Mouse (Mus musculus): ENCODE results near the gene Mblac1. TPM values are rescaled to one million over a fixed set of nuclear protein-coding genes. Genes with fewer than 3 reads are reported as not detected.

Gene Mblac1
- polyA plus RNA-seq, 1 experiment from 2014 or later, result 7.0 TPM

DNA sequence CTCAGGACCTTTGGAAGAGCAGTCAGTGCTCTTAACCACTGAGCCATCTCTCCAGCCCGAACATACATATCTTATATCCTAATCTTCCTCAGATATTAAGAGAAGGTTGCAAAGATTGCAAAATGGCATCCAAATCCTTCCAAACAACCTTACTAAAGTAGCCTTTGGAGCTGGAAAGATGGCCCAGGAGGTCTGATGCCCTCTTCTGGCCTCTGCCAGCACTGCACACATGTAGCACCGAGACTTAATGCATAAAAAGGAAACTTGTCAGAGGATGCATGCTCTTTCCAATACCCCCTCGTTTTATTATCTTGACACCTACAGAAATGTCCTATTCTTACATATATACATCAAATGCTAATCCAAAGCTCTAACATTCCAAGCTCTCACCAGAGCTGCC lies 33.9 kb downstream of the Mblac1 start:
- no peak overlapping the region for H3K4me2 ChIP-seq (ENCODE audit: low read depth, low read length)
- H3K27me3 ChIP-seq (replicated peaks; ENCODE audit: control insufficient read depth, insufficient read depth, low read length), result no peaks in the 10 kb centered on the region
- no peak overlapping the region for H3K27ac ChIP-seq (ENCODE audit: low read length)
- H3K4me3 ChIP-seq (ENCODE audit: low read length), result no peak overlapping the region
- H3K9me3 ChIP-seq (ENCODE audit: control insufficient read depth, low read length), result no peaks in the 10 kb centered on the region
- ATAC-seq, result no peak
- 50% methylated on average over 3 of the region's 3 CpGs for WGBS
- no peaks in the 10 kb centered on the region for H3K4me1 ChIP-seq (ENCODE audit: control insufficient read depth, insufficient read depth, low read length)
- H3K9ac ChIP-seq (ENCODE audit: low read depth, low read length), result no peak overlapping the region
- H3K36me3 ChIP-seq (ENCODE audit: control insufficient read depth, insufficient read depth, low read length), result no peaks in the 10 kb centered on the region

DNA sequence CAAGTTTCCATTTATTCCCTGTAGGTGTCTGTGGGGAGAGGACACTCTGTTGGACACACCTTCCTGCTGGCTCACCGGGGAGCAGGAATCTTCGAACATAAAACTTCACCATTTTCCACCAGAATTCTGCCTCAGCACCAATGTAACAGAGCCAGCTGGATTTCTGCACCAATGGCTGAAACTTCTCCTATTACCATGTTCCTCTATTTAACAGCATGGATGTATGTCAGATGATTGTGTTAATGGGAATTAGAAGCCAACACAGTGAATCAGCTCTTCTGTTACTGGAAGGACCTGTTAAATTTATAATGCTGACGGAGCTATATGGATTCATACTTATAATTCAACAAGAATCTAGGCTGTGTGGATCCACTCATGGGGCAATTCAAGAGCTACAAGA lies 35.4 kb downstream of the Mblac1 start:
- no peak overlapping the region for H3K27ac ChIP-seq (ENCODE audit: low read length)
- no peak overlapping the region for H3K9ac ChIP-seq (ENCODE audit: low read depth, low read length)
- no peak for ATAC-seq
- H3K4me2 ChIP-seq (ENCODE audit: low read depth, low read length), result no peak overlapping the region
- no peak overlapping the region for H3K4me3 ChIP-seq (ENCODE audit: low read length)
- 88% methylated on average over 3 of the region's 3 CpGs for WGBS
- H3K4me1 ChIP-seq (ENCODE audit: control insufficient read depth, insufficient read depth, low read length), result no peaks in the 10 kb centered on the region
- H3K27me3 ChIP-seq (replicated peaks; ENCODE audit: control insufficient read depth, insufficient read depth, low read length), result no peaks in the 10 kb centered on the region
- H3K9me3 ChIP-seq (ENCODE audit: control insufficient read depth, low read length), result no peaks in the 10 kb centered on the region
- H3K36me3 ChIP-seq (ENCODE audit: control insufficient read depth, insufficient read depth, low read length), result no peaks in the 10 kb centered on the region

DNA sequence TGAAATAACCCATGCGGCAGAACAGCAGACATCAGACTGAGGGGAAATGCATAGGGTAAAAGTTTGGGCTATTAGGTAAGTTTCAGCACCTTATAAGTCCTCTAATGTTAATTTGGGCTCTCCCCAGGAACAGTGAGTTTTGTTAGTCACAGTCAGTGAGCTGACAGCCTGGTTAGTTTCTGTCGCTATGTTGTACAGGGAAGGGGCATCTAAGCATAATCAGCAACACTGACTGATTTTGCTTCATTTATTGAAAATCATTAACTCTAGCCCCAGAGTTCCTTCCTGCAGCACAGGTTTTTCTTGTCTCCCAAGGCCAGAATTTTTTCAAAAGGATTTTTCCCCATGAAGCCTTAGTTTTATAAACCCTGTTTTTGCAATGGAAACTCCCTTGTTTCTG lies 39.7 kb downstream of the Mblac1 start:
- Histone ChIP-seq H3K9me3 (ENCODE audit: control insufficient read depth, low read length) (no peaks in the 10 kb centered on the region), H3K27me3 (replicated peaks; ENCODE audit: control insufficient read depth, insufficient read depth, low read length) (no peaks in the 10 kb centered on the region), H3K9ac (ENCODE audit: low read depth, low read length) (no peak overlapping the region), H3K4me2 (ENCODE audit: low read depth, low read length) (no peak overlapping the region), H3K27ac (ENCODE audit: low read length) (no peak overlapping the region; the same call in 1 of the 2 replicates), H3K36me3 (ENCODE audit: control insufficient read depth, insufficient read depth, low read length) (no peaks in the 10 kb centered on the region), H3K4me3 (ENCODE audit: low read length) (no peak overlapping the region), H3K4me1 (ENCODE audit: control insufficient read depth, insufficient read depth, low read length) (no peaks in the 10 kb centered on the region)
- WGBS, result 65% methylated on average over 2 of the region's 2 CpGs
- ATAC-seq, result peak; percentile 55; the same call in 1 of the 2 replicates

DNA sequence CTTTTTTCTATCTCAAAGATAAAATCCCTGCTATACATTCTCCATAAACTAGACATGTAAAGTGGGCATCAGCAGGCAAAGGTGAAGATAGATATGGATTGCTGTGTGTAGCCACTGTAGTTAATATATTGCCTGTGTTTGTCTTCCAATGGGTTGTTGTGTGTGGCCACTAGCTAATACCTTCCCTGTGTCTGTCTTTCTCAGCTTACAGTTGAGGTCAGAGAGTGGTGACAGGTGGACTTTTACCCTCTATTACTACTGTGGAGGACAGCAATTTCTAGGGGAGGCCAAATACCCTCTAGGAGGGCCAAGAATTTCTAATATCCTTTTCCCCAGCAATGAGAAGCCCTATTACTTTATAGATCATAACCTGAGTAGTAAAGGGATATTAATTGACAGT lies 40.1 kb downstream of the Mblac1 start:
- H3K27me3 ChIP-seq (replicated peaks; ENCODE audit: control insufficient read depth, insufficient read depth, low read length), result no peaks in the 10 kb centered on the region
- H3K4me1 ChIP-seq (ENCODE audit: control insufficient read depth, insufficient read depth, low read length), result no peaks in the 10 kb centered on the region
- ATAC-seq, result peak; percentile 55; the same call in 1 of the 2 replicates
- H3K9ac ChIP-seq (ENCODE audit: low read depth, low read length), result no peak overlapping the region
- H3K4me2 ChIP-seq (ENCODE audit: low read depth, low read length), result no peak overlapping the region
- no peak overlapping the region for H3K4me3 ChIP-seq (ENCODE audit: low read length)
- no peak overlapping the region; the same call in 1 of the 2 replicates for H3K27ac ChIP-seq (ENCODE audit: low read length)
- no peaks in the 10 kb centered on the region for H3K36me3 ChIP-seq (ENCODE audit: control insufficient read depth, insufficient read depth, low read length)
- no peaks in the 10 kb centered on the region for H3K9me3 ChIP-seq (ENCODE audit: control insufficient read depth, low read length)

DNA sequence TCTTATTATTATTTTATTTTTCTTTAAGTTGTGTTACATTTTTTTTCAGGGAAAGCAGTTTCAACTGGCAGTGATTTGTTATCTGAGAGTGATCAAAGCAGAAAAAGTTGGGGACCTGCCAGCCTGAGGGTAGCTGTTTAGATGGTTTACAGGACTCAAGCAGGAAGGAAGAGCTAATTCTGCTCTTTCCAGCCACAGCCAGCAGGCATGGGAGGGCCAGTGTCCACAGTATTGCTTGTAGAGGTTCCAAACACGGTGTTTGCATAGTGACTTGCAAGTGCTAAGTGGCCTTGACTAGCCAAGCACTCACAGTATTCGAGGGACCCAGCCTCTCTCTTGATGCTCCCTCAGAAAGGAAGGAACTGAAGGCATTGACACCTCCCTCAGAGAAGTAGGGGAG lies 47.4 kb downstream of the Mblac1 start:
- Histone ChIP-seq H3K4me3 (ENCODE audit: low read length) (no peak overlapping the region), H3K27ac (ENCODE audit: low read length) (no peak overlapping the region), H3K9ac (ENCODE audit: low read depth, low read length) (no peak overlapping the region), H3K4me2 (ENCODE audit: low read depth, low read length) (no peak overlapping the region), H3K27me3 (replicated peaks; ENCODE audit: control insufficient read depth, insufficient read depth, low read length) (no peaks in the 10 kb centered on the region), H3K4me1 (ENCODE audit: control insufficient read depth, insufficient read depth, low read length) (no peaks in the 10 kb centered on the region), H3K36me3 (ENCODE audit: control insufficient read depth, insufficient read depth, low read length) (no peaks in the 10 kb centered on the region), H3K9me3 (ENCODE audit: control insufficient read depth, low read length) (no peaks in the 10 kb centered on the region)
- ATAC-seq, result no peak
- 42% methylated on average over 2 of the region's 2 CpGs for WGBS

MicroRNAs encoded within 50 kb of the gene (microRNA counts, 519-probe panel; counts per million panel counts)
- 3,498 counts per million, percentile 89 among the panel's probes with 10 or more counts for microRNA mmu-miR-106b
- microRNA mmu-miR-25, result 4,033 counts per million, percentile 96 among the panel's probes with 10 or more counts
- microRNA mmu-miR-93, result 3,498 counts per million, percentile 89 among the panel's probes with 10 or more counts

Small RNAs within 50 kb of the gene (microRNA-seq; reads per million reads assigned to microRNA genes)
- gene Mir106b (6,441 reads per million, percentile 91 among the genes with 10 or more reads in this experiment), gene Mir25 (555 reads per million, percentile 68 among the genes with 10 or more reads in this experiment), gene Mir93 (9,542 reads per million, percentile 93 among the genes with 10 or more reads in this experiment)

Other genes with a start within 250 kb of the Mblac1 start
- 0.34 and 0.50 TPM in 2 replicates for gene Gjc3, start 231.2 kb upstream of the Mblac1 start, polyA plus RNA-seq (2015; fragmentation: Nextera tagmentation; extraction: Ambion mirVana)
- 0.34 and 0.37 TPM in 2 replicates for gene Azgp1, start 212.8 kb upstream of the Mblac1 start, polyA plus RNA-seq (2015; fragmentation: Nextera tagmentation; extraction: Ambion mirVana)
- gene Smok3a, start 173.1 kb upstream of the Mblac1 start, polyA plus RNA-seq (2015; fragmentation: Nextera tagmentation; extraction: Ambion mirVana), result not detected in 2 replicates
- gene Smok3b, start 172.9 kb upstream of the Mblac1 start, polyA plus RNA-seq (2015; fragmentation: Nextera tagmentation; extraction: Ambion mirVana), result not detected in 2 replicates
- not detected in 2 replicates for gene Smok3c, start 141.1 kb upstream of the Mblac1 start, polyA plus RNA-seq (2015; fragmentation: Nextera tagmentation; extraction: Ambion mirVana)
- 11.1 and 12.3 TPM in 2 replicates for gene Zkscan1, start 109.2 kb upstream of the Mblac1 start, polyA plus RNA-seq (2015; fragmentation: Nextera tagmentation; extraction: Ambion mirVana)
- gene Zscan21, start 77.4 kb upstream of the Mblac1 start, polyA plus RNA-seq (2015; fragmentation: Nextera tagmentation; extraction: Ambion mirVana), result 40.8 and 44.2 TPM in 2 replicates
- 11.7 and 11.8 TPM in 2 replicates for gene Zfp113, start 38.6 kb upstream of the Mblac1 start, polyA plus RNA-seq (2015; fragmentation: Nextera tagmentation; extraction: Ambion mirVana)
- 282 and 303 TPM in 2 replicates for gene Cops6, start 33.2 kb upstream of the Mblac1 start, polyA plus RNA-seq (2015; fragmentation: Nextera tagmentation; extraction: Ambion mirVana)
- 16.7 and 17.1 TPM in 2 replicates for gene Ap4m1, start 22.3 kb upstream of the Mblac1 start, polyA plus RNA-seq (2015; fragmentation: Nextera tagmentation; extraction: Ambion mirVana)
- 128 and 147 TPM in 2 replicates for gene Mcm7, start 21.9 kb upstream of the Mblac1 start, polyA plus RNA-seq (2015; fragmentation: Nextera tagmentation; extraction: Ambion mirVana)
- gene Taf6, start 6.9 kb upstream of the Mblac1 start, polyA plus RNA-seq (2015; fragmentation: Nextera tagmentation; extraction: Ambion mirVana), result 64.5 and 69.2 TPM in 2 replicates
- 29.9 and 33.7 TPM in 2 replicates for gene Cnpy4, start 6.8 kb upstream of the Mblac1 start, polyA plus RNA-seq (2015; fragmentation: Nextera tagmentation; extraction: Ambion mirVana)
- gene Nxpe5, start 31.6 kb downstream of the Mblac1 start, polyA plus RNA-seq (2015; fragmentation: Nextera tagmentation; extraction: Ambion mirVana), result not detected in 2 replicates
- gene Lamtor4, start 61.2 kb downstream of the Mblac1 start, polyA plus RNA-seq (2015; fragmentation: Nextera tagmentation; extraction: Ambion mirVana), result 101 and 107 TPM in 2 replicates
- 3.7 and 3.9 TPM in 2 replicates for gene BC037034, start 69.7 kb downstream of the Mblac1 start, polyA plus RNA-seq (2015; fragmentation: Nextera tagmentation; extraction: Ambion mirVana)
- 0.80 and 0.92 TPM in 2 replicates for gene Gal3st4, start 78.5 kb downstream of the Mblac1 start, polyA plus RNA-seq (2015; fragmentation: Nextera tagmentation; extraction: Ambion mirVana)
- gene Gm43720, start 85.6 kb downstream of the Mblac1 start, polyA plus RNA-seq (2015; fragmentation: Nextera tagmentation; extraction: Ambion mirVana), result 0.06 TPM in 2 replicates
- gene Gpc2, start 85.7 kb downstream of the Mblac1 start, polyA plus RNA-seq (2015; fragmentation: Nextera tagmentation; extraction: Ambion mirVana), result 11.2 and 13.1 TPM in 2 replicates
- 2.0 and 3.2 TPM in 2 replicates for gene Stag3, start 85.9 kb downstream of the Mblac1 start, polyA plus RNA-seq (2015; fragmentation: Nextera tagmentation; extraction: Ambion mirVana)
- 0.44 and 0.47 TPM in 2 replicates for gene Pvrig, start 147.6 kb downstream of the Mblac1 start, polyA plus RNA-seq (2015; fragmentation: Nextera tagmentation; extraction: Ambion mirVana)
- gene Zfp157, start 247.2 kb downstream of the Mblac1 start, polyA plus RNA-seq (2015; fragmentation: Nextera tagmentation; extraction: Ambion mirVana), result 22.0 and 24.0 TPM in 2 replicates